Mouse (Mus musculus): ENCODE data around the gene Cdk6. TPM values are rescaled to one million over a fixed set of nuclear protein-coding genes. Genes with fewer than 3 reads are reported as not detected.

Gene Cdk6
- polyA plus RNA-seq, 1 experiment = 30.9 TPM

GRCm38 (mm10) chr5:3392856-3393255 is 51.6 kb downstream of the Cdk6 start:
- Histone ChIP-seq H3K79me2 (ENCODE audit: control insufficient read depth, insufficient read depth) (peaks cover 98% of the 10 kb centered on the region), H3K27me3 (ENCODE audit: control insufficient read depth, insufficient read depth, insufficient read length) (no peaks in the 10 kb centered on the region), H3ac (ENCODE audit: control insufficient read depth, insufficient read length, low read depth) (no peak overlapping the region), H3K79me3 (ENCODE audit: low read depth) (peaks cover 55% of the 10 kb centered on the region), H3K36me3 (ENCODE audit: control insufficient read depth, insufficient read depth) (peaks cover 85% of the 10 kb centered on the region), H3K4me3 (ENCODE audit: insufficient read depth, poor library complexity, severe bottlenecking) (no peak overlapping the region)
- TF ChIP-seq MYOD1 (IDR thresholded peaks at IDR 0.05; ENCODE audit: control insufficient read depth, insufficient read length, low read depth) = no peak
- TF ChIP-seq CEBPB (IDR thresholded peaks at IDR 0.05; ENCODE audit: low read depth) = no peak
- TF ChIP-seq CTCF (IDR thresholded peaks at IDR 0.05; ENCODE audit: control insufficient read depth, insufficient read depth, insufficient read length) = no peak
- no peak for TF ChIP-seq MAX (IDR thresholded peaks at IDR 0.05)
- TF ChIP-seq FOSL1 (IDR thresholded peaks at IDR 0.05; ENCODE audit: insufficient read depth, low read length, poor library complexity, severe bottlenecking) = no peak
- TF ChIP-seq MYOG (IDR thresholded peaks at IDR 0.05; ENCODE audit: control insufficient read depth, extremely low read depth, insufficient read length) = no peak

GRCm38 (mm10) chr5:3394145-3394544 is 52.9 kb downstream of the Cdk6 start:
- Histone ChIP-seq H3ac (ENCODE audit: control insufficient read depth, insufficient read length, low read depth) (no peak overlapping the region), H3K79me2 (ENCODE audit: control insufficient read depth, insufficient read depth) (peaks cover 98% of the 10 kb centered on the region), H3K79me3 (ENCODE audit: low read depth) (peaks cover 58% of the 10 kb centered on the region), H3K4me3 (ENCODE audit: insufficient read depth, poor library complexity, severe bottlenecking) (no peak overlapping the region), H3K36me3 (ENCODE audit: control insufficient read depth, insufficient read depth) (peaks cover 84% of the 10 kb centered on the region), H3K27me3 (ENCODE audit: control insufficient read depth, insufficient read depth, insufficient read length) (no peaks in the 10 kb centered on the region)
- no peak for TF ChIP-seq MYOD1 (IDR thresholded peaks at IDR 0.05; ENCODE audit: control insufficient read depth, insufficient read length, low read depth)
- TF ChIP-seq MYOG (IDR thresholded peaks at IDR 0.05; ENCODE audit: control insufficient read depth, extremely low read depth, insufficient read length) = no peak
- no peak for TF ChIP-seq CEBPB (IDR thresholded peaks at IDR 0.05; ENCODE audit: low read depth)
- no peak for TF ChIP-seq CTCF (IDR thresholded peaks at IDR 0.05; ENCODE audit: control insufficient read depth, insufficient read depth, insufficient read length)
- TF ChIP-seq MAX (IDR thresholded peaks at IDR 0.05) = no peak
- TF ChIP-seq USF1 (IDR thresholded peaks at IDR 0.05; ENCODE audit: low read depth) = no peak
- TF ChIP-seq FOSL1 (IDR thresholded peaks at IDR 0.05; ENCODE audit: insufficient read depth, low read length, poor library complexity, severe bottlenecking) = no peak

- no peak overlapping the region for H3ac ChIP-seq (ENCODE audit: control insufficient read depth, insufficient read length, low read depth)
- peaks cover 98% of the 10 kb centered on the region for H3K79me2 ChIP-seq (ENCODE audit: control insufficient read depth, insufficient read depth)
- H3K79me3 ChIP-seq (ENCODE audit: low read depth) = peaks cover 58% of the 10 kb centered on the region
- H3K4me3 ChIP-seq (ENCODE audit: insufficient read depth, poor library complexity, severe bottlenecking) = no peak overlapping the region
- H3K36me3 ChIP-seq (ENCODE audit: control insufficient read depth, insufficient read depth) = peaks cover 79% of the 10 kb centered on the region
- TF ChIP-seq USF1 (IDR thresholded peaks at IDR 0.05; ENCODE audit: low read depth) = no peak
- no peak for TF ChIP-seq FOSL1 (IDR thresholded peaks at IDR 0.05; ENCODE audit: insufficient read depth, low read length, poor library complexity, severe bottlenecking)
- no peaks in the 10 kb centered on the region for H3K27me3 ChIP-seq (ENCODE audit: control insufficient read depth, insufficient read depth, insufficient read length)
These were observed 53.7 kb downstream of the Cdk6 start for GRCm38 (mm10) chr5:3395020-3395419.

- Histone ChIP-seq H3K36me3 (ENCODE audit: control insufficient read depth, insufficient read depth) (peaks cover 68% of the 10 kb centered on the region), H3K79me2 (ENCODE audit: control insufficient read depth, insufficient read depth) (peaks cover 98% of the 10 kb centered on the region), H3K79me3 (ENCODE audit: low read depth) (peaks cover 50% of the 10 kb centered on the region), H3ac (ENCODE audit: control insufficient read depth, insufficient read length, low read depth) (no peak overlapping the region), H3K4me3 (ENCODE audit: insufficient read depth, poor library complexity, severe bottlenecking) (no peak overlapping the region), H3K27me3 (ENCODE audit: control insufficient read depth, insufficient read depth, insufficient read length) (no peaks in the 10 kb centered on the region)
- TF ChIP-seq MAX (IDR thresholded peaks at IDR 0.05) (no peak), USF1 (IDR thresholded peaks at IDR 0.05; ENCODE audit: low read depth) (no peak), MYOD1 (IDR thresholded peaks at IDR 0.05; ENCODE audit: control insufficient read depth, insufficient read length, low read depth) (no peak), FOSL1 (IDR thresholded peaks at IDR 0.05; ENCODE audit: insufficient read depth, low read length, poor library complexity, severe bottlenecking) (no peak), CEBPB (IDR thresholded peaks at IDR 0.05; ENCODE audit: low read depth) (no peak), MYOG (IDR thresholded peaks at IDR 0.05; ENCODE audit: control insufficient read depth, extremely low read depth, insufficient read length) (no peak), CTCF (IDR thresholded peaks at IDR 0.05; ENCODE audit: control insufficient read depth, insufficient read depth, insufficient read length) (no peak)
These were observed 54.9 kb downstream of the Cdk6 start for GRCm38 (mm10) chr5:3396214-3396613.

GRCm38 (mm10) chr5:3396910-3397575 is 55.8 kb downstream of the Cdk6 start:
- Histone ChIP-seq H3K4me3 (ENCODE audit: insufficient read depth, poor library complexity, severe bottlenecking) (no peak overlapping the region), H3ac (ENCODE audit: control insufficient read depth, insufficient read length, low read depth) (no peak overlapping the region), H3K36me3 (ENCODE audit: control insufficient read depth, insufficient read depth) (peaks cover 59% of the 10 kb centered on the region), H3K79me3 (ENCODE audit: low read depth) (peaks cover 49% of the 10 kb centered on the region), H3K79me2 (ENCODE audit: control insufficient read depth, insufficient read depth) (peaks cover 97% of the 10 kb centered on the region), H3K27me3 (ENCODE audit: control insufficient read depth, insufficient read depth, insufficient read length) (no peaks in the 10 kb centered on the region)
- no peak for TF ChIP-seq CEBPB (IDR thresholded peaks at IDR 0.05; ENCODE audit: low read depth)
- no peak for TF ChIP-seq CTCF (IDR thresholded peaks at IDR 0.05; ENCODE audit: control insufficient read depth, insufficient read depth, insufficient read length)
- TF ChIP-seq FOSL1 (IDR thresholded peaks at IDR 0.05; ENCODE audit: insufficient read depth, low read length, poor library complexity, severe bottlenecking) = no peak
- no peak for TF ChIP-seq MAX (IDR thresholded peaks at IDR 0.05)
- no peak for TF ChIP-seq MYOD1 (IDR thresholded peaks at IDR 0.05; ENCODE audit: control insufficient read depth, insufficient read length, low read depth)
- no peak for TF ChIP-seq MYOG (IDR thresholded peaks at IDR 0.05; ENCODE audit: control insufficient read depth, extremely low read depth, insufficient read length)
- no peak for TF ChIP-seq USF1 (IDR thresholded peaks at IDR 0.05; ENCODE audit: low read depth)
